Mouse (Mus musculus) midbrain, embryonic 12.5 days (tissue): ENCODE results near the gene Wdr24. TPM values are rescaled to one million over a fixed set of nuclear protein-coding genes. Genes with fewer than 3 reads are reported as not detected.
A peak's percentile ranks its signal among the peaks of the same experiment; 100 is the strongest.

Source experiments
- ATAC-seq: fragments of 200-750 bp; cut with Nextera tagmentation; 2 replicates; pipeline ENCODE4 v1.8.0; 2017; ENCODE audit warnings: low read depth, moderate TSS enrichment, moderate library complexity; ENCODE audit not compliant: low FRiP score
- H3K27ac ChIP-seq: fragments of 300-500 bp; sonication (generic); replicated peaks from 2 replicates; pipeline ENCODE4 v1.5.1; 2016; ENCODE audit warnings: mild to moderate bottlenecking
- H3K27me3 ChIP-seq: fragments of 300-500 bp; sonication (generic); 2 replicates; pipeline ENCODE4 v1.6.1; 2016; ENCODE audit warnings: mild to moderate bottlenecking
- H3K36me3 ChIP-seq: fragments of 300-500 bp; sonication (generic); 2 replicates; pipeline ENCODE4 v1.6.1; 2016
- H3K4me1 ChIP-seq: fragments of 300-500 bp; sonication (generic); 2 replicates; pipeline ENCODE4 v1.6.1; 2016
- H3K4me2 ChIP-seq: fragments of 300-500 bp; sonication (generic); replicated peaks from 2 replicates; pipeline ENCODE4 v1.6.1; 2016; ENCODE audit warnings: mild to moderate bottlenecking, moderate library complexity
- H3K4me3 ChIP-seq: fragments of 300-500 bp; sonication (generic); 2 replicates; pipeline ENCODE4 v1.5.1; 2016; ENCODE audit warnings: mild to moderate bottlenecking
- H3K9ac ChIP-seq: fragments of 300-500 bp; sonication (generic); replicated peaks from 2 replicates; pipeline ENCODE4 v1.6.1; 2016; ENCODE audit warnings: mild to moderate bottlenecking, moderate library complexity
- H3K9me3 ChIP-seq: fragments of 300-500 bp; sonication (generic); 2 replicates; pipeline ENCODE4 v1.6.1; 2016; ENCODE audit warnings: mild to moderate bottlenecking
- WGBS: fragments of 180-500 bp; shearing (Covaris S2); methylation state at CpG from one replicate; pipeline ENCODE4 v1.1.7; 2016; 5-methylcytosine and 5-hydroxymethylcytosine counted together
- microRNA-seq: library from miRNA; unstranded; fragments of <30 nt; microRNA quantifications from one replicate; pipeline ENCODE4, GENCODE M21; 2017
- polyA plus RNA-seq: library from polyadenylated mRNA; unstranded; fragments of >200 nt; fragmentation: Nextera tagmentation; extraction: Ambion mirVana; gene quantifications from 2 replicates; pipeline ENCODE4 v1.2.1, GENCODE M21; 2016

Wdr24 gene
- polyA plus RNA-seq, 1 experiment from 2014 or later, result 28.5 TPM

DNA sequence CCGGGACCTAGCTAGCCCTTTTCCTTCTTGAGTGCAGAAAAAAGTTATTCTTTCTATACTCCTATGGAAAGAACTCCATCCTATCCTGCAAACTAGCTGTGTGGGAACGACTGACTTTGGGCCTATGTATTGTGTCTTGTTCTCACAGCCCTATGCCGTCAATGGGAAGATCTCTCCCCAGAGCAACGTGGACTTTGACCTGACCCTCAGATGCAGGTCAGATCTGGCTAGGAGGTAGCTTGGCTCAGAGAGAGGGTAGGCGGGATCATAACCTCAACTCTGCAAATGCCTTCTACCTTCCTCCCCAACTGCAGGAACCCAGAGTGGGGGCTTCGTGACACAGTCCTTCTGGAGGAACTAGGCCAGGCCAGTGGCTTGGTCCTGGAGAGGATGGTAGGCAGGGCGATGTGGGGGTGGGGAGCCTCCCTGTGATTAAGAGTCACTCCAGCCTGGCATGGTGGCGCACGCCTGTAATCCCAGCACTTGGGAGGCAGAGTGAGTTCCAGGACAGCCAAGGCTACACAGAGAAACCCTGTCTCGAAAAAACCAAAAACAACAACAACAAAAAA, 53.0 kb downstream of the Wdr24 start:
- no peaks in the 10 kb centered on the region for H3K27me3 ChIP-seq
- ATAC-seq, result no peak
- H3K4me3 ChIP-seq, result peak overlapping the region; percentile 78
- H3K27ac ChIP-seq, result no peak overlapping the region
- peaks cover 43% of the 10 kb centered on the region for H3K4me1 ChIP-seq
- H3K9me3 ChIP-seq, result no peaks in the 10 kb centered on the region
- peak overlapping the region; percentile 95 for H3K4me2 ChIP-seq
- H3K36me3 ChIP-seq, result peaks cover 18% of the 10 kb centered on the region
- 57% methylated on average over 10 of the region's 10 CpGs for WGBS
- peak overlapping the region; percentile 90 for H3K9ac ChIP-seq

GRCm38 (mm10) chr17:25877025-25877424, 53.6 kb downstream of the Wdr24 start:
- no peaks in the 10 kb centered on the region for H3K9me3 ChIP-seq
- peaks cover 48% of the 10 kb centered on the region for H3K4me1 ChIP-seq
- H3K4me3 ChIP-seq, result no peak overlapping the region
- ATAC-seq, result no peak
- 86% methylated on average over 3 of the region's 3 CpGs for WGBS
- no peak overlapping the region; the same call in 1 of the 2 replicates for H3K9ac ChIP-seq
- H3K27ac ChIP-seq, result no peak overlapping the region
- H3K27me3 ChIP-seq, result no peaks in the 10 kb centered on the region
- H3K36me3 ChIP-seq, result peaks cover 18% of the 10 kb centered on the region
- no peak overlapping the region for H3K4me2 ChIP-seq

DNA sequence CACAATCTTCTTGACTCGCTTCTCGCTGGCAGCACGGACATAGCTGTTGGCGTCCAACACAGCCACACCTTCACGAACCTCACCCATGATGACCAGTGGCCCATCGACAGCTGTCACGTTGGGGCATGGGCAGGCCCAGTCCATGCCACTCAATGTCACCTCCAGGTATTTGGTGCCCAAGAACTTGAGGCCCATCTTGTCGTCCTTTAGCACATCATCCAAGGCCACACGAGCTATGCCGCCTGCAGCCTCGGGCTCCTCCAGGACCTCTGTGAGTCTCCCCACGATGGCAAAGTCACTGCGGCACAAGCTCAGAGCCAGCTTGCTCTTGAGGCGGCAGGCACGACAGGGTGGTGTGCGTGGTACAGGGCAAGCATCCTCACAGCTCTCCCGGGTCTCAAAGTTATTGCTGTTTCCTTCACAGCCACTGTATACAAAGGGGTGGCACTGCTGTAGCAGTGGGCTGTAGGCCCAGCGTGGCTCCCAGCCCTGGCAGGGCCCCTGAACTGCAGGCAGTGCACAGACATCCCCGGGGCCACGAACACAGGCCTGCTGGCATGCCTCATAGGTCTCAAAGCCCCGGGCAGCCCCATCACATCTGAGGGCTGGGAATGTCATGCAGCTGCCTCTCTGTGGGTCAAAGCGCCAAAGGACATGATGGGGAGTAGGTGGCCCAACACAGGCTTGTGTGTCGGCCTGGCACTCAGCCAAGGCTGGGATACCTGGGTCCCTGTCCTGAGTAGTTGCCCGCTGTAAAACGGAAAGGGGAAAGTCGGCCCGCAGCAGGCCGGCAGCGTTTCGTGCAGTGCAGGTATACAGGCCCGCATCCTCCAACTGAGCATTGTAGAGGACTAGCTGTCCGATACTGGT, 54.5 kb downstream of the Wdr24 start:
- H3K27me3 ChIP-seq, result no peaks in the 10 kb centered on the region
- H3K36me3 ChIP-seq, result peaks cover 26% of the 10 kb centered on the region
- no peak overlapping the region for H3K4me3 ChIP-seq
- no peak for ATAC-seq
- WGBS, result 91% methylated on average over 32 of the region's 32 CpGs
- H3K9me3 ChIP-seq, result no peaks in the 10 kb centered on the region
- peaks cover 51% of the 10 kb centered on the region for H3K4me1 ChIP-seq
- no peak overlapping the region for H3K4me2 ChIP-seq
- no peak overlapping the region for H3K9ac ChIP-seq
- no peak overlapping the region for H3K27ac ChIP-seq

Small RNAs within 50 kb of the gene (microRNA-seq; reads per million reads assigned to microRNA genes)
- gene Mir3082 (not detected), gene Mir6966 (not detected)

Other genes starting within 250 kb of the Wdr24 start
- gene Lmf1, start 244.5 kb upstream of the Wdr24 start, polyA plus RNA-seq, result 20.5 and 21.5 TPM in 2 replicates
- 0.85 and 1.5 TPM in 2 replicates for gene Gng13, start 106.5 kb upstream of the Wdr24 start, polyA plus RNA-seq
- 31.4 and 34.5 TPM in 2 replicates for gene Chtf18, start 96.2 kb upstream of the Wdr24 start, polyA plus RNA-seq
- gene Rpusd1, start 96.0 kb upstream of the Wdr24 start, polyA plus RNA-seq, result 18.1 and 19.4 TPM in 2 replicates
- gene Mslnl, start 87.6 kb upstream of the Wdr24 start, polyA plus RNA-seq, result not detected in 2 replicates
- 0.19 and 0.27 TPM in 2 replicates for gene Msln, start 69.2 kb upstream of the Wdr24 start, polyA plus RNA-seq
- gene Narfl, start 49.9 kb upstream of the Wdr24 start, polyA plus RNA-seq, result 24.8 and 24.9 TPM in 2 replicates
- gene Haghl, start 38.0 kb upstream of the Wdr24 start, polyA plus RNA-seq, result 114 and 116 TPM in 2 replicates
- gene Ccdc78, start 37.0 kb upstream of the Wdr24 start, polyA plus RNA-seq, result 0.40 and 0.68 TPM in 2 replicates
- 81.8 and 86.1 TPM in 2 replicates for gene Fam173a, start 30.7 kb upstream of the Wdr24 start, polyA plus RNA-seq
- not detected in 2 replicates for gene AC134908.4, start 28.0 kb upstream of the Wdr24 start, polyA plus RNA-seq
- 59.1 and 68.8 TPM in 2 replicates for gene Metrn, start 26.5 kb upstream of the Wdr24 start, polyA plus RNA-seq
- 24.8 and 29.4 TPM in 2 replicates for gene Fbxl16, start 14.5 kb upstream of the Wdr24 start, polyA plus RNA-seq
- 70.7 and 71.1 TPM in 2 replicates for gene Jmjd8, start 5.2 kb downstream of the Wdr24 start, polyA plus RNA-seq
- 277 and 283 TPM in 2 replicates for gene Stub1, start 9.8 kb downstream of the Wdr24 start, polyA plus RNA-seq
- gene Rhbdl1, start 13.7 kb downstream of the Wdr24 start, polyA plus RNA-seq, result 5.8 and 6.0 TPM in 2 replicates
- 2.5 and 3.7 TPM in 2 replicates for gene Gm20683, start 18.1 kb downstream of the Wdr24 start, polyA plus RNA-seq
- 17.7 and 21.1 TPM in 2 replicates for gene Rhot2, start 21.2 kb downstream of the Wdr24 start, polyA plus RNA-seq
- gene Wdr90, start 37.9 kb downstream of the Wdr24 start, polyA plus RNA-seq, result 38.1 and 38.5 TPM in 2 replicates
- 6.8 and 8.5 TPM in 2 replicates for gene Mcrip2, start 45.1 kb downstream of the Wdr24 start, polyA plus RNA-seq
- 59.5 and 65.2 TPM in 2 replicates for gene Mettl26, start 51.4 kb downstream of the Wdr24 start, polyA plus RNA-seq
- 0.52 and 0.60 TPM in 2 replicates for gene Wfikkn1, start 57.2 kb downstream of the Wdr24 start, polyA plus RNA-seq
- gene Rab40c, start 96.1 kb downstream of the Wdr24 start, polyA plus RNA-seq, result 38.0 and 38.8 TPM in 2 replicates
- gene Pigq, start 121.3 kb downstream of the Wdr24 start, polyA plus RNA-seq, result 54.1 and 54.5 TPM in 2 replicates
- gene Nhlrc4, start 121.3 kb downstream of the Wdr24 start, polyA plus RNA-seq, result 0.26 and 0.61 TPM in 2 replicates
- gene A930017K11Rik, start 128.9 kb downstream of the Wdr24 start, polyA plus RNA-seq, result 0.13 and 0.14 TPM in 2 replicates
- gene Capn15, start 162.2 kb downstream of the Wdr24 start, polyA plus RNA-seq, result 30.4 and 30.6 TPM in 2 replicates
- 43.1 and 44.8 TPM in 2 replicates for gene Rab11fip3, start 245.9 kb downstream of the Wdr24 start, polyA plus RNA-seq